Mouse (Mus musculus) CD8-positive naive resting alpha-beta T cell, adult 2 months (primary cell): ENCODE data around the gene Efna5.

Experiments
- DNase-seq, 2 experiments: peaks; one replicate each; pipeline ENCODE4 v3.0.0; 2022; ENCODE audit warnings: low read depth in 2 of 2, low spot score in 2 of 2

Gene Efna5

DNA sequence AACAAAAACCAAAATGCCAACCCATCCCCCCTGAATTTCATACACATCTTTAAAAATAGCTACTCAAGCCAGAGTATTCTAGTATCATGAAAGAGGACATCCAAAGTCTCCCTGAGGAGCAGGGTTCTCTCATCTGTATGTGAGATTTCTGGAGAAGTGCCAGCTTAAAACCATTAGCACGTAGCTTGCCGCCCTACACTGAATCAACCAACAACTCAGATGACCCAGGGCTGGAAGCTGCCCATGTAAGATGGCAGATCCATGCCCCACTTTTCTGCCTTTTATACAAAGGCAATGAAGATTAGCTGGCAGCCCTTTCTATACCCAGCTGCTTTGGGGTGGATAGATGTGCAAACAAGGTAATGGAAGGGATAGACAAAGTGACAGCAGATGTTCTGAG is 216.4 kb downstream of the Efna5 start:
- DNase-seq: no peak

- DNase-seq: no peak
Observed at GRCm38 (mm10) chr17:62661801-62662200, 219.3 kb downstream of the Efna5 start.

DNA sequence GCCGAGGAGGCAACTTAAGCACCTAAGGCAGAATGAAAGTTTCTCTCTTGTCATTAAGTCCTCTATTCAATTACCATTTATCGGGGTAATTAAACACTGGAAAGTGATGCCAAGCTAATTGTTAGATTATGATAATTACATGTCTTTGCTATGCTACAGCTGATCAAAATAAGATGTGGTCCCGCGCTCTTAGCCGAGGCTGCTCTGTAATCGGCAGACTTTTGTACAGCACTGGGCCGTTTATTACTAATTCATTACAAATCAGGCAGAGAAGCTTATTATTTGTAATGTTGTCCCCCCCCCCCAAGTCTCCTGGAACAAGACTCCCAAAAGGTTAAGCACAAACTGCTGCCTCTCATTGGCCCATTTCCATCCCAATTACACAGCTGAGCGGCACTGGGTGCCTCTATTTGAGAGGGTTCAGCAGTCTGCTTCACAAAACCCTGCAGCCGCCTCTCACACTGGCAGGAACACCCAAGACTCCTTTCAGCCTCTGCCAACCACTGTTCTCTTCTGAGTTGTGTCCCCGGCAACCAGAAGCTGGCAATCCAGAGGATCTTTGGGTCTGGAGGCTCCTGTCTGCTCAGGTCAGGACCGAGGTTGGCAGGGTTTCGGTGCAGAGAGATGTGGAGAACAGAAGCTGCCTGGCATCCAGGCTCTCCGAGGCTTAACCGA is 221.5 kb downstream of the Efna5 start:
- no peak for DNase-seq

DNA sequence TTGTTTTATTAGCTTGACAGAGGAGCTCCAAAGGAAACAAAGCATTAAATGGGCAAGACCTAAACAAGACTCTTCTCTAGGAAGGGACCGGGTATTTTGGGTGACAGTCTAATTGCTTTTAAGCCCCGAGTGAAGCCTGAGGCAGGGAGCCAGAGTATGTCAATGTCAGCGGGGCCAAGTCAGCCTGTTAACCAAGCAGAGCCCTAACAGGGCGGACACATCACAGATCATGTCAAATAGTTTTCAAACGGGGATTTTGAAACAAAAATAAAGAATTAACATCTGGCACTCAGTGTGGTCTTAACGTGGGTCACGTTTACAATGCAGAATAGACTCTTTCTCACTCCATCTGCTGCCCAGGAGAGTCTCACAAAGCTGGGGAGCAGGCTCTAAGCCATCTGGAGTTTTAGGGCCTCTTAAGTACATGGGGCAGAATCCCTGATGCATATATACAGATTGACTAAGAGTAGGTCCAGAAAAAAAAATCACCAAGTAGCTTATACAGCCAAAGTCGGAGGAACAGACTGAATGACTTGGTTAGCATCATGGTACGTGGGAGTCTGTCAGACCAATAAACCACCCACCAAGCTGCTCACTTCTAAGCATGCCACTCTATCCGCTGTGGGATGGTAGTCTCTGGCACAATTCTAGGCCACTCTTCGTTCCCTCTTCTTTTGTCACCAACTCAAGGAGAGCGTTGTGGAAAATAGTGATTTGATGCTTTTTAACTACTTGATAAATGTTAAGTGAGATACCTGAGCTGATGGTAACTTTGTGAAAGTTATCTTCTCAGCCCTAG is 223.1 kb downstream of the Efna5 start:
- no peak for DNase-seq

DNA sequence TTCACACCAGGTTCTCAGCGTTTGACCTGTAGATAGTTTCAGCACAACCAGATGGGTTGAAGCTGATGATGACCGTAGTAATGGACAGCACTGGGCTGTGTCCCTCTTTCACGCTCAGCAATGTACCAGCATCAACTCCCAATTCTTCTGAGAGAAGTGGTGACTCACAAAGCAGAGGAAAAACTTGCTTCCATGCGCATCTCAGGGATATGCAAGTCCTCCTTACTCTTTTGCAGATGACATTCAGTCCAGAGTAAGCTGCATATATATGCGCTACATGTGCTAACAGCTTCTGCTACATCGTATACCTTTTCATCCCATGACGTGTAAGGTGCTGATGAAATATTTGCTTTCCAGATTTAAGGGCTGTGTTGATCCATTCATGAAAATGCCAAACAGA is 224.1 kb downstream of the Efna5 start:
- no peak for DNase-seq

GRCm38 (mm10) chr17:62656591-62656990 is 224.5 kb downstream of the Efna5 start:
- DNase-seq: no peak

- DNase-seq: no peak
Observed at GRCm38 (mm10) chr17:62655819-62656355, 225.2 kb downstream of the Efna5 start.

- DNase-seq: no peak
Observed at GRCm38 (mm10) chr17:62652451-62652850, 228.7 kb downstream of the Efna5 start.

- no peak for DNase-seq
Observed at GRCm38 (mm10) chr17:62651696-62652095, 229.4 kb downstream of the Efna5 start.

DNA sequence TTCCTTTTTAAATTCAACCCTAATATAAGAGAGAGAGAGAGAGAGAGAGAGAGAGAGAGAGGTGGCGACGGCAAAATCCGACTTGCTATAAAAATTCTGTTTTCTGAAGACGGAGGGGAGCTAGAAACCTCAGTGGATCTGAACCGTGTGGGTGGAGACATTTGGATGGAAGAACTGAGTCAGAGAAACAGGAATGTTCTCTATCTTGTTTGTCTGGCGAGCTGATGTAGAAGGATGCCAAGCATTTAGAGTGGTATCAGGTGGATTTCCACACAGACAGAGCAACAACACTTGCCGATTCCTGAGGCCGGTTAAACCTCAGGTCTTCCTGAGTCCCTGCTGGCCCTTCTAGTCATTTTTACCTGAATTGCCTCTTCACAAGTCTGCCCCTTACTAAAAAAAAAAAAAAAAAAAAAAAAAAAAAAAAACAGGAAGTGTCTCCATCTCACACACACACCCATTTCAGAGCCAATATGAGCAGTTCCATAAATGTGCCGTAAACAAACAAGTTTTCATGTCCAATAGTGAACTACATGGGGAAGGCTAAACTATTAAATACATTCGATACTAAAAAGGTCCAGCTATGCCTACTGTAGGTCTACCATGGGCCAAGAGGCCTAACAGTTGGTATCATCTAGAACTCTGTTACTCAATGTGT is 231.7 kb downstream of the Efna5 start:
- no peak for DNase-seq

DNA sequence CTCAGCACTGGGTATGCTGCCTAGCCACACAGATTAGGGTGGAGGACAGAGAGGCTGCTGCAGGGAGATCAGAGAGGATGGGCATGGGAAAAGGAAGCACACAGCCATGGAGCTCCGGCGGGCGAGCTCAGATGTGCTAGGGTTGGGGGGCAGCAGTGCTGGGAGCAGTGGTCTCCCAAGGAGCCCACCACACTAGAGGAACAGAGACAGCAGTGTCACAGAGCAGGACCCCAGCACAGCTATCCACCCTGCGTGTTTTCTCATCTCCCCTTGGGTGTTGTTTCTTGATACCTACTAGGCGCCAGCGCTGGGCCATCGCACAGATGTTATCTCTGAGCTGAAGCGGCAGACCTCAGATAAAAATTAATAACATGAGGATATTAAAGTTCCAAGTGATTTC is 234.3 kb downstream of the Efna5 start:
- no peak for DNase-seq

DNA sequence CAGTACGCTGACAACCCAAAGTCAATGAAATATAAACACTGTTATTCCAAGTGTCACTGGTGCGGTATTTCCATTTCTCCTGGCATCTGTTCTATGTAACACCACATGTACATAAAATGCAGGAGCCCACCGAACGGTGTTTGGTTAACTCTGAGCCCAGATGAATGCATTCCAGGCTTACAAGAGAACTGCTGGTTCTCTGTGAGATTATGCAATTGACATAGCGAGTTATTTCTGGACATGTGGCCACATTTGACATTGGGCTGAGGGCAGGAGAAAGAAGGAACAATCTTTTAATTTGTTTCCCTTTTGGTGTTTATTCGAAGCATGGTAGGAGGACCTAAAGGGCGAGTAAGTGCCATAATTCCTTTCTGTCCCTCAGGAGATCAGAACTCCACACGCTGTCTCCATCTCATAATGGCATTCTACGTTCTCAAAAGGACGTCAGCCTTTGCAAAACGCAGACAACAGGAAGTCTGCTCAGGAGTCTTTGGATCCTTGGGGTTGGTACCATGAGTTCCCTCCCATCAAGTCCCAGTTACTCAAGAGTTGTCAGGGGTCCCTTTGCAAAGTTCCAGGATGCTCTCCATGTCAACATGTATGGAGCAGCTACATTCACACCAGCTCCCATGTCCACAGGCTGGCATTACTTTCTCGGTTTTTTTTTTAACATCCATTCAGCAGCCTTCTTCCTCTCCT is 238.5 kb downstream of the Efna5 start:
- DNase-seq: no peak

- DNase-seq: no peak
Observed at GRCm38 (mm10) chr17:62640654-62641053, 240.5 kb downstream of the Efna5 start.

- DNase-seq: no peak
Observed at GRCm38 (mm10) chr17:62636896-62637295, 244.2 kb downstream of the Efna5 start.

DNA sequence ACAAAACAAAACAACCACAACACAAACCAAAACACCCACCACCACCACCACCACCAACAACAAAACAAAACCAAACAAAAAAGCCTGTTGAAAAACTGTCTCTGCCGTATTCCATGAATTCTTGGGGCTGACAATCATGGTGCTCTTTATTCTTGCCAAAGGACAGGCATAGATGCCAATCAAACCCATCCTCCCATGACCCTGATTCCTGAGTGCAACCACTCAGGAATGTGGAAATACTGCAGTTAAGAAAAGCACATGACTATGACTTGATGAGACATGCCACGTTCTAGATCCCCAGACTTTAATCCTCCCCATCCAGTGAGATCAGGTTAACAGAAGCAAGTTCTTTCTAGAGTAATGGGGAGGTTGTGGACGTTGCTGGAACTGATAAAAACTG is 246.2 kb downstream of the Efna5 start:
- DNase-seq: no peak

GRCm38 (mm10) chr17:62628474-62628873 is 252.6 kb downstream of the Efna5 start:
- DNase-seq: no peak

GRCm38 (mm10) chr17:62627508-62627907 is 253.6 kb downstream of the Efna5 start:
- DNase-seq: no peak

DNA sequence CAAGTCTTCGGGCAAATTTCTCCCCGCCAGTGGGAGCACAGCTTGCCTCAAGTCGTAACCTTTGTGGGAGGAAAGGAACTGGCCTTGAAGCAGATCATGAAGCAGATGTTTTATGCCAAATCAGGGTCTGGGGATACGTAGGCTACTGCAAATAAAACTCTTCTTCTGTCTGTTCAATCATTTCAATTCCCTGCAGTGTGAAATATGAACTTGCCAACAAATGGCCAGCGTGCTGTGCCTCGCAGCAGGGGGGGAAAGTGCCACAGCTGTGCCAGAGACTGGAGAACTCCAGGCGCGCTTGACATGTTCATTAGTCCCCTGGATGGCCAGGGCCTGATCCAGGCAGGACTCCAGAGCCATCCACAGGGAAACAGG is 255.5 kb downstream of the Efna5 start:
- no peak for DNase-seq

GRCm38 (mm10) chr17:62624804-62625645 is 256.1 kb downstream of the Efna5 start:
- DNase-seq: no peak

DNA sequence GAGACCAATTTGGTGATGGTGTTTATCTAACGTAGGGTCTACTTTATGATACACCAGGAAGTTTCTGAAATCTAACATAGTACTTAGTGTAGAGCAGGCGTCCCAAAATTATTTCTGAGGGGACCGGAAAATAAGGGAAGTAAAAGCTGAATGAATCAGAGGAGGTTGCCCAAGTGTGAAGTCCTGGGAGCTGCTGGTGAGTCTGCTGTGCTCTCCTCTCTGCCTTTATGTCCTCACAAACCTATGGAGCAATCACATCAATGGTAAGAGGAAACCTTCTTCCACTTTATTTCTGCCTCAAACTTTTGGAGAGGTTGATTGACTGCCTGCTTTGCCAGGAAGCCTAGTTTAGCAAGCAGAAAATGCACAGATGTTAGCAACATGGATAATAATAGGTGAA is 257.9 kb downstream of the Efna5 start:
- DNase-seq: no peak
